Comparison of ENCODE assay signal across 25 mouse cellular contexts in the genomic region with DNA sequence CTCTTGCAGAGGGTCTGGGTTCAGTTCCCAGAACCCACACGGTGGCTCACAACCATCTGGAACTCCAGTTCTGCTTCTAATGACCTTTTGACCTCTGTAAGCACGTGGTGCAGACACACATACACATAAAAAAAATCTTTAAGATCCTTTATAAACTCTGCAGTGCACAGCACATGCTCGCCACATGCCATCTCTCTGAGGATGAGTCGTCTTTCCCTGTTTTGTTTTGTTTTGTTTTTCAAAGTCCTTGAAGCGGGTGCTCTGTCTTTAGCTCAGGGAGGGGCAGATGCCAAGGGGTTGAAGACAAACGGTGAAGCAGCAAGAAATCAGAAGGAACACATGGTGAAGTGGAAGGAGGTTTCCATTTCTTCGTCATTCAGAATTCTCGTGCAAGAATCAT.
"Had no signal": no experiment of that assay in that cellular context is flagged by ENCODE, and none has a peak within 500 bp of the region (broad histone marks: within the 10 kb centered on the region; RNA-seq: fewer than 3 reads in every experiment).

No protein-coding gene starts in this region.

- H3K9me3 ChIP-seq: embryonic facial prominence, embryonic 12.5 days; embryonic facial prominence, embryonic 15.5 days; forebrain, embryonic 13.5 days; forebrain, embryonic 15.5 days had no signal

- H3K36me3 ChIP-seq: embryonic facial prominence, embryonic 10.5 days; embryonic facial prominence, embryonic 15.5 days; forebrain, embryonic 10.5 days; forebrain, embryonic 12.5 days; forebrain, embryonic 15.5 days had no signal

- H3K4me2 ChIP-seq: embryonic facial prominence, embryonic 12.5 days; embryonic facial prominence, embryonic 13.5 days; embryonic facial prominence, embryonic 15.5 days; forebrain, embryonic 12.5 days; forebrain, embryonic 13.5 days; forebrain, embryonic 15.5 days had no signal

- H3K27me3 ChIP-seq: embryonic facial prominence, embryonic 12.5 days; embryonic facial prominence, embryonic 13.5 days; embryonic facial prominence, embryonic 15.5 days; forebrain, embryonic 12.5 days; forebrain, embryonic 13.5 days; forebrain, embryonic 15.5 days had no signal

- H3K4me3 ChIP-seq: embryonic facial prominence, embryonic 10.5 days; embryonic facial prominence, embryonic 12.5 days; embryonic facial prominence, embryonic 13.5 days; embryonic facial prominence, embryonic 15.5 days; erythroblast, embryonic 14.5 days; forebrain, embryonic 10.5 days; forebrain, embryonic 12.5 days; forebrain, embryonic 13.5 days; forebrain, embryonic 15.5 days; gastrocnemius, adult 2 months; heart, adult 2 months had no signal

- DNase-seq: cerebellum, adult 9-11 months; cerebellum, postnatal 10 days; cerebellum, postnatal 14 days; cerebellum, postnatal 25 days; cerebellum, postnatal 36 days; embryo, embryonic 11 days; forebrain, postnatal 0 days; gastrocnemius, postnatal 10 days; gastrocnemius, postnatal 14 days; gastrocnemius, postnatal 25 days; gastrocnemius, postnatal 36 days; heart, adult 11 months; heart, adult 2 months had no signal

- H3K4me1 ChIP-seq: embryonic facial prominence, embryonic 12.5 days; forebrain, embryonic 10.5 days; forebrain, embryonic 12.5 days had no signal

- H3K9ac ChIP-seq: embryonic facial prominence, embryonic 12.5 days; embryonic facial prominence, embryonic 13.5 days; embryonic facial prominence, embryonic 15.5 days; forebrain, embryonic 12.5 days; forebrain, embryonic 13.5 days; forebrain, embryonic 15.5 days; forebrain, postnatal 0 days had no signal

- ATAC-seq: forebrain, embryonic 13.5 days; forebrain, embryonic 14.5 days; forebrain, embryonic 15.5 days; forebrain, embryonic 16.5 days; forebrain, postnatal 0 days had no signal

- H3K27ac ChIP-seq: embryonic facial prominence, embryonic 10.5 days; embryonic facial prominence, embryonic 12.5 days; embryonic facial prominence, embryonic 13.5 days; embryonic facial prominence, embryonic 15.5 days; forebrain, embryonic 10.5 days; forebrain, embryonic 12.5 days; forebrain, embryonic 13.5 days; forebrain, embryonic 15.5 days; gastrocnemius, adult 2 months; heart, adult 2 months had no signal
